Mouse (Mus musculus) liver, postnatal 0 days (tissue): ENCODE results near the gene Mgat5. TPM values are rescaled to one million over a fixed set of nuclear protein-coding genes. Genes with fewer than 3 reads are reported as not detected.

Experiments used
- ATAC-seq: fragments of 200-750 bp; cut with Nextera tagmentation; 2 replicates; pipeline ENCODE4 v1.8.0; 2017; ENCODE audit warnings: mild to moderate bottlenecking, moderate library complexity
- DNase-seq: peaks from one replicate; pipeline ENCODE4 v3.0.0-alpha.2; 2016
- H3K27ac ChIP-seq: fragments of 300-500 bp; sonication (generic); 2 replicates; pipeline ENCODE4 v1.5.1; 2014; ENCODE audit warnings: antibody characterized with exemption, moderate library complexity, mild to moderate bottlenecking, low read depth
- H3K27me3 ChIP-seq: fragments of 300-500 bp; sonication (generic); 2 replicates; pipeline ENCODE4 v1.6.1; 2014; ENCODE audit warnings: low read length, control low read depth, mixed read lengths; ENCODE audit not compliant: insufficient read depth
- H3K36me3 ChIP-seq: fragments of 300-500 bp; sonication (generic); replicated peaks from 2 replicates; pipeline ENCODE4 v1.6.1; 2014; ENCODE audit warnings: mild to moderate bottlenecking, control low read depth, low read length, moderate library complexity, mixed read lengths; ENCODE audit not compliant: insufficient read depth
- H3K4me1 ChIP-seq: fragments of 300-500 bp; sonication (generic); 2 replicates; pipeline ENCODE4 v1.6.1; 2014; ENCODE audit warnings: antibody characterized with exemption, mild to moderate bottlenecking, control low read depth; ENCODE audit not compliant: insufficient read depth
- H3K4me2 ChIP-seq: fragments of 300-500 bp; sonication (generic); 2 replicates; pipeline ENCODE4 v1.6.1; 2014; ENCODE audit warnings: low read depth, mild to moderate bottlenecking, low read length, moderate library complexity, mixed read lengths
- H3K4me3 ChIP-seq: fragments of 300-500 bp; sonication (generic); 2 replicates; pipeline ENCODE4 v1.5.1; 2014; ENCODE audit warnings: low read depth, low read length
- H3K9ac ChIP-seq: fragments of 300-500 bp; sonication (generic); replicated peaks from 2 replicates; pipeline ENCODE4 v1.6.1; 2014; ENCODE audit warnings: mild to moderate bottlenecking, moderate library complexity
- H3K9me3 ChIP-seq: fragments of 300-500 bp; sonication (generic); 2 replicates; pipeline ENCODE4 v1.6.1; 2016; ENCODE audit warnings: mild to moderate bottlenecking, control low read depth, low read length, mixed read lengths
- CTCF ChIP-seq: sonication (generic); IDR thresholded peaks from 2 replicates; pipeline ENCODE4 v1.5.1; 2016; ENCODE audit warnings: antibody characterized with exemption, low read depth
- EP300 ChIP-seq: IDR thresholded peaks from 2 replicates; pipeline ENCODE4 v1.6.1; 2016; ENCODE audit warnings: antibody characterized with exemption, low read depth, mild to moderate bottlenecking
- WGBS: fragments of 180-500 bp; shearing (Covaris S2); extraction: QIAGEN DNeasy Blood & Tissue Kit; methylation state at CpG from one replicate; pipeline ENCODE4 v1.1.7; 2014; ENCODE audit not compliant: insufficient replicate concordance; 5-methylcytosine and 5-hydroxymethylcytosine counted together
- polyA plus RNA-seq: library from polyadenylated mRNA; unstranded; fragments of >200 nt; fragmentation: Nextera tagmentation; extraction: Ambion mirVana; gene quantifications from 2 replicates; pipeline ENCODE4 v1.2.1, GENCODE M21; 2015

Gene Mgat5
- polyA plus RNA-seq, 1 experiment from 2014 or later = 0.86 TPM

GRCm38 (mm10) chr1:127238871-127239314, 34.1 kb downstream of the Mgat5 start:
- Histone ChIP-seq H3K4me2 (no peak overlapping the region), H3K27me3 (no peaks in the 10 kb centered on the region), H3K9me3 (no peaks in the 10 kb centered on the region), H3K27ac (no peak overlapping the region), H3K36me3 (no peaks in the 10 kb centered on the region), H3K4me3 (no peak overlapping the region), H3K4me1 (peaks cover 14% of the 10 kb centered on the region), H3K9ac (no peak overlapping the region)
- WGBS = 70% methylated on average over 6 of the region's 6 CpGs
- no peak for ATAC-seq
- DNase-seq = no peak
- no peak for TF ChIP-seq EP300
- peak; percentile 50 for TF ChIP-seq CTCF

GRCm38 (mm10) chr1:127239914-127240313, 35.1 kb downstream of the Mgat5 start:
- no peaks in the 10 kb centered on the region for H3K9me3 ChIP-seq
- WGBS = 31% methylated on average over 6 of the region's 6 CpGs
- TF ChIP-seq EP300 = no peak
- no peak for TF ChIP-seq CTCF
- H3K27me3 ChIP-seq = no peaks in the 10 kb centered on the region
- H3K4me1 ChIP-seq = peaks cover 19% of the 10 kb centered on the region
- H3K4me2 ChIP-seq = peak overlapping the region; percentile 26; the same call in 1 of the 2 replicates
- H3K9ac ChIP-seq = no peak overlapping the region
- H3K36me3 ChIP-seq = no peaks in the 10 kb centered on the region
- DNase-seq = no peak
- peak overlapping the region; percentile 48; the same call in 1 of the 2 replicates for H3K27ac ChIP-seq
- peak; percentile 27; the same call in 1 of the 2 replicates for ATAC-seq
- no peak overlapping the region for H3K4me3 ChIP-seq

- Histone ChIP-seq H3K4me1 (peaks cover 19% of the 10 kb centered on the region), H3K4me3 (peak overlapping the region; percentile 23; the same call in 1 of the 2 replicates), H3K27me3 (no peaks in the 10 kb centered on the region), H3K36me3 (no peaks in the 10 kb centered on the region), H3K27ac (peak overlapping the region; percentile 72), H3K9ac (no peak overlapping the region), H3K9me3 (no peaks in the 10 kb centered on the region), H3K4me2 (peak overlapping the region; percentile 50)
- ATAC-seq (peak; percentile 39), DNase-seq (no peak)
- TF ChIP-seq EP300 = no peak
- TF ChIP-seq CTCF = no peak
- WGBS = 48% methylated on average over 15 of the region's 15 CpGs
These were observed 37.5 kb downstream of the Mgat5 start for GRCm38 (mm10) chr1:127242151-127242887.

- Histone ChIP-seq H3K4me1 (peaks cover 19% of the 10 kb centered on the region), H3K4me3 (peak overlapping the region; percentile 23; the same call in 1 of the 2 replicates), H3K9me3 (no peaks in the 10 kb centered on the region), H3K4me2 (peak overlapping the region; percentile 50), H3K27me3 (no peaks in the 10 kb centered on the region), H3K9ac (no peak overlapping the region), H3K27ac (peak overlapping the region; percentile 72), H3K36me3 (no peaks in the 10 kb centered on the region)
- DNase-seq (no peak), ATAC-seq (peak; percentile 57)
- TF ChIP-seq CTCF = no peak
- no peak for TF ChIP-seq EP300
- WGBS = 27% methylated on average over 6 of the region's 6 CpGs
These were observed 38.2 kb downstream of the Mgat5 start for GRCm38 (mm10) chr1:127242888-127243588.

GRCm38 (mm10) chr1:127244054-127244770, 39.4 kb downstream of the Mgat5 start:
- ATAC-seq (no peak), DNase-seq (no peak)
- Histone ChIP-seq H3K36me3 (no peaks in the 10 kb centered on the region), H3K9me3 (no peaks in the 10 kb centered on the region), H3K4me1 (peaks cover 17% of the 10 kb centered on the region), H3K27ac (no peak overlapping the region), H3K9ac (no peak overlapping the region), H3K4me3 (no peak overlapping the region), H3K27me3 (no peaks in the 10 kb centered on the region), H3K4me2 (no peak overlapping the region)
- WGBS = 69% methylated on average over 11 of the region's 11 CpGs
- TF ChIP-seq CTCF (no peak), EP300 (no peak)

GRCm38 (mm10) chr1:127246158-127246557, 41.3 kb downstream of the Mgat5 start:
- WGBS = 74% methylated on average over 6 of the region's 6 CpGs
- Histone ChIP-seq H3K4me1 (peaks cover 12% of the 10 kb centered on the region), H3K4me2 (no peak overlapping the region), H3K27me3 (no peaks in the 10 kb centered on the region), H3K36me3 (no peaks in the 10 kb centered on the region), H3K9me3 (no peaks in the 10 kb centered on the region), H3K9ac (no peak overlapping the region), H3K27ac (no peak overlapping the region), H3K4me3 (no peak overlapping the region)
- TF ChIP-seq EP300 = no peak
- TF ChIP-seq CTCF = no peak
- DNase-seq (no peak), ATAC-seq (no peak)
